Mouse (Mus musculus): ENCODE measurements around the gene St5. TPM values are rescaled to one million over a fixed set of nuclear protein-coding genes. Genes with fewer than 3 reads are reported as not detected.

St5 gene
- polyA plus RNA-seq, 1 experiment from 2014 or later, result 18.6 TPM

DNA sequence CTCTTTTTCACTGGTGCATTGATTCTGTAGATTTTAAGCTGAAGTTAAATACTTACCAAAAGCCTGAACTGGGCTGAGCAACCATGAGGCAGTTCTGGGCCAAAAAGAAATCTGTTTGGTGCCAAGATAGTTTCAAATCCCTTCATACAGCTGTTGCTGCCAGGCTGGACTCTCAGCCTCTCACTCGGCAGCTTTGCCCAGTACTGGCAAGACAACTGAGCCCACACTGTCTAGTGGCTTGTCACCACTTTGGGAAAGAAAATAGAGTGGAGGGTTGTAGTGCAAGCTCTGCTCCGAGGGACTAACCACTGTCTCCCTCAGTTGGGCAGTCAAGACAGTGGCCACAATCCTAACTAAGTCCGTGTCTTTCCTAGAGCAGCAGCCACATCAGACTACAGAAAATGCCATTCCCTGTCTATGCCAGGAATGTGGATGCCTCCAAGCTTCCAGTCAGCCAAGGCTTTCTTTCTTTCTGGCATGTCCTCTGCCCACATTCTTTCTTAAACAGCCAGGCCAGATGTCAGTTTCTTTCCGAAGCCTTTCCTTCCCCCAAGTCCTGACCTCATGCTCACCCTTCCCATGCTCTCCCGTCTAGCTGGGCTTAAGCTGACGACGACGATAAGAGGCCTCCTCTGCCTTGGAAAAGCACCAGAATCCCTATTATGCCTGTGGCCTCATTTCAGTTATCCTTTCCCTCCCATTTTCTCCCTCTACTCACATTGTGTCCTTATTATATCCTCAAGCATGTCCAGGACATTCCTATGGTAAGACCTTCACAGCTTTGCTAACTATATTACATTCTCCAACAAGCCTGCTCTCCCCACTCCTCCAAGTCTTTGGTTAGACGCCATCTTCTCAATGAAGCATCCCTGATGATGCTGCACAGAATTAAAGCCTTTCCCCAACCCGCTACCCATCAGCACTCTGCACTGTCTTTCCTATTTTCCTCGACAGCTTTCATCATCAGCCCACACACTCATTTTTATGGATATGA lies 126.8 kb downstream of the St5 start:
- Histone ChIP-seq H3K27ac (ENCODE audit: low read length) (no peak overlapping the region), H3K4me3 (ENCODE audit: low read depth, low read length) (no peak overlapping the region), H3K4me1 (ENCODE audit: control insufficient read depth, insufficient read depth, low read length) (peaks cover 4% of the 10 kb centered on the region), H3K9me3 (replicated peaks; ENCODE audit: control insufficient read depth, low read length, poor library complexity, severe bottlenecking) (no peaks in the 10 kb centered on the region), H3K27me3 (ENCODE audit: control insufficient read depth, insufficient read depth, low read depth, low read length) (no peaks in the 10 kb centered on the region), H3K4me2 (ENCODE audit: low read length) (no peak overlapping the region), H3K36me3 (ENCODE audit: control insufficient read depth, insufficient read depth, low read length) (no peaks in the 10 kb centered on the region), H3K9ac (ENCODE audit: low read depth, low read length) (no peak overlapping the region)
- WGBS, result 50% methylated on average over 11 of the region's 11 CpGs
- peak; percentile 39; the same call in 1 of the 2 replicates for ATAC-seq

DNA sequence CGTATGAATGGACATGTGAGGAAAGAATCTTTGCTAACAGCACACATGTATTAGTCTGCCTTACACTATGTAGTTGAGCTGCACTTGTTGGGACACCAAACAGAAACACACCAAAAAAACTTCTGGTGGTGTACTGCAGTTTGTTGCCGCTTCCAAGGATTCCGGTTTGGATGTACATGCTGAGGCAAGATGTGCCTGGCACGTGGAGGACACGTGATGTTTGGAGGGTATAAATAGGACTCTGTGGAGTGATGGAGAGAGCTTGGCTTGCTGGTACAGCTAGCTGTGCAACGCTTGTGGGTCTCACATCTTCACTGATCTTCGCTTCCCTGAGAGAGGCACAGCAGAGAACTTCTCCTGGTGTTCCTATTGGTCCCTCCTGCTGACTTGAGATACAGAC lies 129.2 kb downstream of the St5 start:
- Histone ChIP-seq H3K4me2 (ENCODE audit: low read length) (no peak overlapping the region), H3K4me1 (ENCODE audit: control insufficient read depth, insufficient read depth, low read length) (no peaks in the 10 kb centered on the region), H3K27me3 (ENCODE audit: control insufficient read depth, insufficient read depth, low read depth, low read length) (no peaks in the 10 kb centered on the region), H3K9ac (ENCODE audit: low read depth, low read length) (no peak overlapping the region), H3K27ac (ENCODE audit: low read length) (no peak overlapping the region), H3K9me3 (replicated peaks; ENCODE audit: control insufficient read depth, low read length, poor library complexity, severe bottlenecking) (no peaks in the 10 kb centered on the region), H3K36me3 (ENCODE audit: control insufficient read depth, insufficient read depth, low read length) (no peaks in the 10 kb centered on the region), H3K4me3 (ENCODE audit: low read depth, low read length) (no peak overlapping the region)
- ATAC-seq, result no peak
- 97% methylated on average over 7 of the region's 7 CpGs for WGBS

DNA sequence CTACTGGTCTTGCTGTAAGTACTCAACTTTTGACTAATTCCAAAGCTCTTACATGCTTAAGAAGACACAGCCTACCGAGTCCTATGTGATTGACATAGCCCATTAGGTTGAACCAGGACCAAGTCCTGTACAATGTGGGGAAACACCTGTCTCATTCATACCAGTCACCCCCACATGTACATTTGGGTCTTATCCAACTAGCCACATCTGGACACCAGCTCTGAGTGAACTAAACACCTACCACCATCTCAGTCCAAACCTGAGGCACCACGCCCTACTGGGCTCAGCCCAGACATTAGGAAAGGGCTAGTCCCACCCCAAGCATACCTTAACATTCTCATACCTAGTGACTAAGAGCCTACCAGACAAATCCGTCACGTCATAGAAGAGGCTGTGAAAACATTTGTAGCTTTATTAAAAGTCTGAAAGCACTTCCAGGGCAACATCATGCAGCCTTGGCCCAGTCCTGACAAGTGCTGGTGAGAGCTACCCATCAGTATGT lies 135.0 kb downstream of the St5 start:
- H3K9ac ChIP-seq (ENCODE audit: low read depth, low read length), result no peak overlapping the region
- no peaks in the 10 kb centered on the region for H3K36me3 ChIP-seq (ENCODE audit: control insufficient read depth, insufficient read depth, low read length)
- no peaks in the 10 kb centered on the region for H3K9me3 ChIP-seq (replicated peaks; ENCODE audit: control insufficient read depth, low read length, poor library complexity, severe bottlenecking)
- no peaks in the 10 kb centered on the region for H3K27me3 ChIP-seq (ENCODE audit: control insufficient read depth, insufficient read depth, low read depth, low read length)
- H3K4me2 ChIP-seq (ENCODE audit: low read length), result no peak overlapping the region
- H3K4me1 ChIP-seq (ENCODE audit: control insufficient read depth, insufficient read depth, low read length), result no peaks in the 10 kb centered on the region
- no peak overlapping the region for H3K27ac ChIP-seq (ENCODE audit: low read length)
- ATAC-seq, result no peak
- no peak overlapping the region for H3K4me3 ChIP-seq (ENCODE audit: low read depth, low read length)
- 89% methylated on average over 4 of the region's 4 CpGs for WGBS

DNA sequence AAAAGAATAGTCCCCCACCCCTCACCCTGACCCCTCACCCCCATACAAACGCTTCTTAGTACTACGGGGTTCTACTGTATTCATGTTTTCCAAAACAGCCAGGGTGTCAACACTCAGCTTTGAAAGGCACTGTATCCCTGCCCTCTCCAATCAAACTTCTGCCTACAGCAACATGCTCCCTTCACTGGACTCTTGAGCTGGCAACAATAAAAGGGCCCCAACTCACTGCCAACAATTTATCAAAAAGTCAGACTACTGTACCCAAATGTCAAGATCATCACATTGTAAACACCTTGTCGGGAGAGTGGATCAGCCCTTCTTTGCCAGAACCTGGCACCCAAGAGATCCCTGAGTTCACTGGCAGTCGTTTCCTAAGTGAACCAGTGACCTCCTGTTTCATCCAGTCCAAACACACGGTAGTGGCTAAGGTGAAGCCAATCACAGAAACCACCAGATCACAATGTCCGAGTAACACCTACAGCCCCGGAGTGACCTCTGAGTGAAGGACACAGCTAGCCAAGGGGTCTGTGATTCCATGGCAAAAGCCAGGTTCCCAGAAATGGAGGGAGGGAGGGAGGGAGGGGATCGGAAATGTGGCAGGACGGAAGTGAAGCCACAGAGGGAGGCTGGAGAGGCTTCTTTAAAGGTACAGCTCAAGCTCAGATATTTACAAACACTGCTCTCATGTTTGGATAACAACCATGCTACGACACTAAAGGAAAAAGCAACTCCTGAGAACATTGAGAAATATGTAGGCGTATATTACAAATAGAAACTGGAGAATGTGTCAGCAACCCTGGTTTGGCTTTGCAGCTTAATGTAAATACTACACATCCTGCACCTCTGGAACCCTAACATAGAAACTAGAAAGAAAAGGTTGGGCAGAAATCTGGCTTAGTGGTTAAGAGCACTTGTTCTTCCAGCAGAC lies 136.3 kb downstream of the St5 start:
- Histone ChIP-seq H3K4me3 (ENCODE audit: low read depth, low read length) (no peak overlapping the region), H3K9ac (ENCODE audit: low read depth, low read length) (no peak overlapping the region), H3K36me3 (ENCODE audit: control insufficient read depth, insufficient read depth, low read length) (no peaks in the 10 kb centered on the region), H3K4me1 (ENCODE audit: control insufficient read depth, insufficient read depth, low read length) (no peaks in the 10 kb centered on the region), H3K27ac (ENCODE audit: low read length) (no peak overlapping the region), H3K9me3 (replicated peaks; ENCODE audit: control insufficient read depth, low read length, poor library complexity, severe bottlenecking) (no peaks in the 10 kb centered on the region), H3K27me3 (ENCODE audit: control insufficient read depth, insufficient read depth, low read depth, low read length) (no peaks in the 10 kb centered on the region), H3K4me2 (ENCODE audit: low read length) (no peak overlapping the region)
- no peak for ATAC-seq
- 83% methylated on average over 11 of the region's 11 CpGs for WGBS

DNA sequence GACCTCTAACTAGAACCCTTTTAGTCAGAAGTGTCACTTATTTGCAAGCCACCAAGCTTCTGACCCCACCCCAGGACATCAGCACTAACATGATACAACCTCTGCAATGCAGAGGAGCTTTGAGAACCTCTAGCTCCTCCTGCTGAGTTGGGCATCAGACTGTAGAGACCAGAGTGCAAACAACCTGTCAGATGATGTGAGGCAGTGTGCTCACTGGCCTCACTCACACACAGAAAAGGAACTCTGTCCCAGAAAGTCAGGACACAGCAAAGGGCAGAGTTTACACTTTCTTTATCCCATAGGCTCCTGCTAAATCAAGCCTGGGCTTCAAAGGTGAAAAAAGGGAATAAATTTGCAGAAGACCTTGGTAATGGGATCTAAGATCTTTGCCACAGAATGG lies 137.1 kb downstream of the St5 start:
- Histone ChIP-seq H3K27ac (ENCODE audit: low read length) (no peak overlapping the region), H3K9me3 (replicated peaks; ENCODE audit: control insufficient read depth, low read length, poor library complexity, severe bottlenecking) (no peaks in the 10 kb centered on the region), H3K27me3 (ENCODE audit: control insufficient read depth, insufficient read depth, low read depth, low read length) (no peaks in the 10 kb centered on the region), H3K4me2 (ENCODE audit: low read length) (no peak overlapping the region), H3K4me1 (ENCODE audit: control insufficient read depth, insufficient read depth, low read length) (no peaks in the 10 kb centered on the region), H3K9ac (ENCODE audit: low read depth, low read length) (no peak overlapping the region), H3K4me3 (ENCODE audit: low read depth, low read length) (no peak overlapping the region), H3K36me3 (ENCODE audit: control insufficient read depth, insufficient read depth, low read length) (no peaks in the 10 kb centered on the region)
- no peak for ATAC-seq

DNA sequence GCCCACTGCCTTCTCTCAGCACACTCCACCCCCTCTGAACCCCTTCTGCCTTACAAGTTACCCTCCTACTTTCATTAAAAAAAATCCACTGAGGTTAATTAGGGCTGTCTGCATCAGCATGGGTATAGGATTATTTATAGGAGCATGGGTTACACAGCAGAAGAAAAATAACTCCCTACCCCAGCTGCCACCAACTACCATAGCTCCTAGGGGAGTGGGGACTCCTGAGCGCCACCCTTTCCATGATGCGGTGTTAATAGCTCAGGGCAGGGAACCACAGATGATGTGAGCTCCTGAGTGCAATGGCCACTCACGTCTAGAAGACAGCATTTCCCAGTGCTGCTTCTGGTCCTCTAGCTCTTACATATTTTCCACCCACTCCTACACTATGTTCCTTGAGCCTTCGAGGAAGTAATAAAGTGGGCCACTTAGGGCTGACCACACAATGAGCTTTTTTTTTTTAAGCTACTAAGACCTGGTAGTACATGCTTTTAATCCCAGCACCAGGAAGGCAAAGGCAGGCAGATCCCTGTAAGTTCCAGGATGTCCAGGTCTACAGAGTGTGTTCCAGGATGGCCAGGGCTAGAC lies 139.5 kb downstream of the St5 start:
- Histone ChIP-seq H3K9ac (ENCODE audit: low read depth, low read length) (no peak overlapping the region), H3K4me3 (ENCODE audit: low read depth, low read length) (no peak overlapping the region), H3K4me2 (ENCODE audit: low read length) (no peak overlapping the region), H3K9me3 (replicated peaks; ENCODE audit: control insufficient read depth, low read length, poor library complexity, severe bottlenecking) (no peaks in the 10 kb centered on the region), H3K27me3 (ENCODE audit: control insufficient read depth, insufficient read depth, low read depth, low read length) (no peaks in the 10 kb centered on the region), H3K27ac (ENCODE audit: low read length) (no peak overlapping the region), H3K4me1 (ENCODE audit: control insufficient read depth, insufficient read depth, low read length) (no peaks in the 10 kb centered on the region), H3K36me3 (ENCODE audit: control insufficient read depth, insufficient read depth, low read length) (no peaks in the 10 kb centered on the region)
- 80% methylated on average over 4 of the region's 4 CpGs for WGBS
- no peak for ATAC-seq

DNA sequence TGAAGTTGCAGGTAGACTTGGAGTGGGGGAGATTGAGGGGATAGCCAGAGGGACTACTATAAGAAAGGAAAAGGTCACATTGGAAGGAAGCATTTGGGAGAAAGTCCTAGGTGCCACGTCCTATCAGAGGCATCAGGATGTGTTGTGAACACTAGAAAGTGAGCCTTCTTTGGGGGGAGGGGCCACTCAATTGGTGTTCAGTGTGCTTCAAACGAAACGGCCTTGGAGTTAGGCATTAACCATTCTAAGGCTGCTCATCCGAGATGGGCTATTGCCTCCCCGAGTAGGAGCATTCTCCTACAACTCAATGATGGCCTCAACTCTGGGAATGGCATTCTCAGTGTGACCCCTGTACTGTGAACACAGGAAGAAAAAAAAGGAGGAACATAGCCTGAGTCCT lies 140.7 kb downstream of the St5 start:
- Histone ChIP-seq H3K4me1 (ENCODE audit: control insufficient read depth, insufficient read depth, low read length) (no peaks in the 10 kb centered on the region), H3K9me3 (replicated peaks; ENCODE audit: control insufficient read depth, low read length, poor library complexity, severe bottlenecking) (no peaks in the 10 kb centered on the region), H3K4me3 (ENCODE audit: low read depth, low read length) (no peak overlapping the region), H3K4me2 (ENCODE audit: low read length) (no peak overlapping the region), H3K27ac (ENCODE audit: low read length) (no peak overlapping the region), H3K36me3 (ENCODE audit: control insufficient read depth, insufficient read depth, low read length) (no peaks in the 10 kb centered on the region), H3K27me3 (ENCODE audit: control insufficient read depth, insufficient read depth, low read depth, low read length) (no peaks in the 10 kb centered on the region), H3K9ac (ENCODE audit: low read depth, low read length) (no peak overlapping the region)
- ATAC-seq, result no peak
- 74% methylated on average over 5 of the region's 5 CpGs for WGBS

DNA sequence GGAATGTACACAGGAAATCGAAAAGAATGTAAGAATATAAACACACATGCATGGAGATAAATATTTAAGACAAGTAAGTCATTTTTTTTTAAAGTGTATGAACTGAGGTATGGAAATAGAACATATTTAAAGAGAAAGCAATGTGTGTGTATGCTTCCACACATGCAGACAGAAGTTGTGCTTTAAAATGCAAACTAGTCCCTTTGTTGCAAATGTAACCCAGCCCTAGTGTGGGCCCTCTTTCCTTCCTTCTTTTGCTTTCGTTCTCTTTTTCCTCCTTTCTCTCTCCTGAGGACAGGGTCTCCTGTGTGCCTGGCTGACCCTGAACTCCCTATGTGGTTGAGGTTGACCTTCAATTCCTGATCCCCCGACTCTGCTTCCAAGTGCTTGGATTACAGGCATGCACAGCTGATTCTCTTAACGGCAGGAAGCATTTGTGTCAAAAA lies 141.2 kb downstream of the St5 start:
- Histone ChIP-seq H3K4me3 (ENCODE audit: low read depth, low read length) (no peak overlapping the region), H3K4me2 (ENCODE audit: low read length) (no peak overlapping the region), H3K27me3 (ENCODE audit: control insufficient read depth, insufficient read depth, low read depth, low read length) (no peaks in the 10 kb centered on the region), H3K4me1 (ENCODE audit: control insufficient read depth, insufficient read depth, low read length) (no peaks in the 10 kb centered on the region), H3K9ac (ENCODE audit: low read depth, low read length) (no peak overlapping the region), H3K27ac (ENCODE audit: low read length) (no peak overlapping the region), H3K36me3 (ENCODE audit: control insufficient read depth, insufficient read depth, low read length) (no peaks in the 10 kb centered on the region), H3K9me3 (replicated peaks; ENCODE audit: control insufficient read depth, low read length, poor library complexity, severe bottlenecking) (no peaks in the 10 kb centered on the region)
- ATAC-seq, result no peak
- WGBS, result 53% methylated on average over 4 of the region's 4 CpGs

All from midbrain, embryonic 16.5 days (tissue).